Mouse (Mus musculus) spleen, adult 18-20 months (tissue): Measurements from ENCODE around the gene Asxl1.

Source experiments
- DNase-seq, 2 experiments: peaks; one replicate each; pipeline ENCODE4 v3.0.0; 2022; ENCODE audit warnings: mixed read lengths in 2 of 2

Gene Asxl1

GRCm38 (mm10) chr2:153445137-153446016, 99.7 kb downstream of the Asxl1 start:
- DNase-seq = peak in 1 of 2 experiments; percentile 14

DNA sequence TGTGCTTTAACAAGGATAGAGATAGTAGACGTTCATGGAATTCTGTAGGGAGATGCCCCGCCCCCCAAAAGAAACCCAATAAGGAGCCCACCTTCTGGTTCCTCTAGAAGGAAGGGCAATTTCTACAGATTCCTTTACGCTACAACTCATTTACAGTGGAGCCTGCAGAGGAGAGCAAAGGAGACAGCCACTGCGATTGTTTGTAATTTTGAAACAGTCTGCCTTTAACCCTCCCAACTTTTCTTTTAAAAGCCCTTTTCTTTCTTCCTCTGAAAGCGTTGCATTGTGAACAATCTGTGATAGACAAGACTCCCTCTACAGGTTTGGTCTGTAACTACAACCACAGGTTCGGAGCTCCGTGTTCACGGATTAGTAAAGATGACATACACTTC, 100.4 kb downstream of the Asxl1 start:
- peak in 1 of 2 experiments; percentile 11 for DNase-seq

GRCm38 (mm10) chr2:153446476-153446875, 100.8 kb downstream of the Asxl1 start:
- DNase-seq = no peak

GRCm38 (mm10) chr2:153447719-153448118, 102.1 kb downstream of the Asxl1 start:
- no peak for DNase-seq

DNA sequence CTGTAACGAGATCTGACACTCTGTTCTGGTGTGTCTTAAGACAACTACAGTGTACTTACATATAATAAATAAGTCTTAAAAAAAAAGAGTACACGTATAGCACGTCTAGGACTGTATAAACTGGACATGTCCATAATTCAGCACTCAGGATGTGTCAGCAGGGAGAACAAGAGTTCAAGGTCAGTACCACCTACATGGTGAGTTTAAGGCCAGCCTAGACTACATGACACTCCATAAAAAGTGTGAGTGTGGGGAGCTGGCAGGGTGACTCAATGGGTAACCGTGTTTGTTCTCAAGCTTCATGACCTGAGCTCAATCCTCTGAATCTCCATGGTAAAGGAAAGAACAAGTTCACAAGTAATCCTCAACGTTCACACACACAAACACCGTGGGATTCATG, 102.9 kb downstream of the Asxl1 start:
- DNase-seq = no peak
